ENCODE assay signal across 8 mouse cellular contexts in genomic region chr14:34363490-34364253, GRCm38 (mm10). TPM values are rescaled to one million over a fixed set of nuclear protein-coding genes. Genes with fewer than 3 reads are reported as not detected.
DNase-seq lines count a peak whose midpoint lies in the region; ATAC-seq and TF ChIP-seq lines count a peak whose summit lies in the region.

No protein-coding gene starts in this region.

- peak overlapping the region; percentile 72 for H3K27ac ChIP-seq in embryonic fibroblast, embryonic 13.5 days (ENCODE audit: insufficient read depth, low read length)
- H3K27ac ChIP-seq in heart, embryonic 12.5 days (ENCODE audit: poor library complexity, severe bottlenecking): no peak overlapping the region
- no peak overlapping the region for H3K27ac ChIP-seq in kidney, embryonic 15.5 days
- no peak overlapping the region for H3K27ac ChIP-seq in liver, embryonic 13.5 days

- WGBS in heart, embryonic 12.5 days: 4% methylated on average over 32 of the region's 32 CpGs
- 2% methylated on average over 32 of the region's 32 CpGs for WGBS in kidney, embryonic 15.5 days
- 9% methylated on average over 32 of the region's 32 CpGs for WGBS in liver, embryonic 13.5 days (ENCODE audit: insufficient replicate concordance)

- TF ChIP-seq POLR2A in embryonic fibroblast, embryonic 13.5 days (IDR thresholded peaks at IDR 0.05; ENCODE audit: low read depth, low read length): peak; percentile 73
- peak; percentile 68 for TF ChIP-seq POLR2A in myocyte (IDR thresholded peaks at IDR 0.05; ENCODE audit: insufficient read length, low read depth)

- peaks cover 6% of the 10 kb centered on the region; the same call in 1 of the 2 replicates for H3K9me3 ChIP-seq in heart, embryonic 12.5 days (replicated peaks)
- no peaks in the 10 kb centered on the region for H3K9me3 ChIP-seq in kidney, embryonic 15.5 days (replicated peaks)
- H3K9me3 ChIP-seq in liver, embryonic 13.5 days (replicated peaks): no peaks in the 10 kb centered on the region

- peak overlapping the region; percentile 11 for H3ac ChIP-seq in myocyte (ENCODE audit: control insufficient read depth, insufficient read length)

- H3K79me2 ChIP-seq in myocyte (ENCODE audit: control insufficient read depth, insufficient read depth): no peaks in the 10 kb centered on the region

- TF ChIP-seq CTCF in embryonic fibroblast, embryonic 13.5 days (IDR thresholded peaks at IDR 0.05; ENCODE audit: borderline replicate concordance, insufficient read depth, low read length): peak; percentile 34; the same call in 1 of the 2 replicates

- no peaks in the 10 kb centered on the region; the same call in 1 of the 2 replicates for H3K4me1 ChIP-seq in embryonic fibroblast, embryonic 13.5 days (ENCODE audit: control insufficient read depth, insufficient read depth, low read length)
- 0 out of 2 replicates have a peak, but pooled peaks cover 6% of the 10 kb centered on the region for H3K4me1 ChIP-seq in heart, embryonic 12.5 days (replicated peaks)
- peaks cover 15% of the 10 kb centered on the region for H3K4me1 ChIP-seq in kidney, embryonic 15.5 days
- H3K4me1 ChIP-seq in liver, embryonic 13.5 days (replicated peaks): peaks cover 24% of the 10 kb centered on the region

- peak overlapping the region; percentile 95 for H3K4me2 ChIP-seq in heart, embryonic 12.5 days
- H3K4me2 ChIP-seq in kidney, embryonic 15.5 days: peak overlapping the region; percentile 90
- peak overlapping the region; percentile 64 for H3K4me2 ChIP-seq in liver, embryonic 13.5 days
- peak overlapping the region; percentile 90 for H3K4me2 ChIP-seq in myocyte (ENCODE audit: low read depth)

- ATAC-seq in heart, embryonic 12.5 days (ENCODE audit: insufficient number of reproducible peaks, low FRiP score): peak; percentile 76
- peak; percentile 89 for ATAC-seq in kidney, embryonic 15.5 days (replicated peaks; ENCODE audit: low FRiP score)
- ATAC-seq in liver, embryonic 13.5 days (ENCODE audit: low read depth): peak; percentile 62

- H3K4me3 ChIP-seq in embryonic fibroblast, embryonic 13.5 days (ENCODE audit: insufficient read depth, low read length): peak overlapping the region; percentile 18; the same call in 1 of the 2 replicates
- H3K4me3 ChIP-seq in heart, embryonic 12.5 days: peak overlapping the region; percentile 50
- peak overlapping the region; percentile 50 for H3K4me3 ChIP-seq in kidney, embryonic 15.5 days (replicated peaks)
- H3K4me3 ChIP-seq in liver, embryonic 13.5 days (replicated peaks): peak overlapping the region; percentile 33
- peak overlapping the region; percentile 22 for H3K4me3 ChIP-seq in myocyte

- DNase-seq in CD4-positive, CD25-positive, alpha-beta regulatory T cell, adult 2 months (ENCODE audit: low read depth, low spot score): peak; percentile 58
- peak; percentile 87 for DNase-seq in adrenal gland, postnatal 25 days
- DNase-seq in liver, embryonic 13.5 days: peak; percentile 31
- DNase-seq in thymus, postnatal 0 days (ENCODE audit: low spot score): peak; percentile 10

- no peaks in the 10 kb centered on the region; the same call in 1 of the 2 replicates for H3K27me3 ChIP-seq in heart, embryonic 12.5 days (replicated peaks)
- no peaks in the 10 kb centered on the region for H3K27me3 ChIP-seq in kidney, embryonic 15.5 days
- no peaks in the 10 kb centered on the region for H3K27me3 ChIP-seq in liver, embryonic 13.5 days
- H3K27me3 ChIP-seq in myocyte (ENCODE audit: control insufficient read depth, insufficient read depth, insufficient read length): no peaks in the 10 kb centered on the region

- no peaks in the 10 kb centered on the region for H3K36me3 ChIP-seq in heart, embryonic 12.5 days
- H3K36me3 ChIP-seq in kidney, embryonic 15.5 days: no peaks in the 10 kb centered on the region
- H3K36me3 ChIP-seq in liver, embryonic 13.5 days: no peaks in the 10 kb centered on the region
- H3K36me3 ChIP-seq in myocyte (ENCODE audit: control insufficient read depth, insufficient read depth): no peaks in the 10 kb centered on the region

- H3K9ac ChIP-seq in heart, embryonic 12.5 days: peak overlapping the region; percentile 71
- H3K9ac ChIP-seq in kidney, embryonic 15.5 days: peak overlapping the region; percentile 37
- H3K9ac ChIP-seq in liver, embryonic 13.5 days: 0 out of 2 replicates have a peak overlapping the region, but pooled peaks have one; percentile 34

TF ChIP-seq in myocyte, 11 proteins besides CTCF, POLR2A, EP300 and RAD21:
- TF ChIP-seq REST (IDR thresholded peaks at IDR 0.05; ENCODE audit: insufficient read depth, insufficient read length): no peak
- no peak for TF ChIP-seq CEBPB (IDR thresholded peaks at IDR 0.05; ENCODE audit: insufficient read depth, poor library complexity, severe bottlenecking)
- TF ChIP-seq SRF (IDR thresholded peaks at IDR 0.05; ENCODE audit: control insufficient read depth, insufficient read length, low read depth): no peak
- TF ChIP-seq TCF12 (IDR thresholded peaks at IDR 0.05; ENCODE audit: insufficient read depth, poor library complexity, severe bottlenecking): no peak
- TF ChIP-seq MAX (IDR thresholded peaks at IDR 0.05; ENCODE audit: low read depth): no peak
- peak; percentile 57 for TF ChIP-seq POLR2AphosphoS2 (IDR thresholded peaks at IDR 0.05; ENCODE audit: insufficient read length, low read depth)
- TF ChIP-seq E2F4 (IDR thresholded peaks at IDR 0.05; ENCODE audit: insufficient read depth): no peak
- peak; percentile 67 for TF ChIP-seq USF1 (IDR thresholded peaks at IDR 0.05; ENCODE audit: low read depth)
- peak in 1 of 3 experiments; percentile 56 for TF ChIP-seq MYOG (IDR thresholded peaks at IDR 0.05; ENCODE audit: control insufficient read depth in 1 of 3, insufficient read depth in 1 of 3, insufficient read length in 2 of 3, low read depth in 2 of 3)
- TF ChIP-seq TCF3 (IDR thresholded peaks at IDR 0.05; ENCODE audit: insufficient read length, low read depth): no peak
- peak in 1 of 3 experiments; percentile 7 for TF ChIP-seq MYOD1 (IDR thresholded peaks at IDR 0.05; ENCODE audit: control insufficient read depth in 1 of 3, insufficient read length in 2 of 3, low read depth in 2 of 3)
TF ChIP-seq in myocyte: peak in this region for 4.

RNA-seq across cellular contexts. Expression of gene Fam25c, which starts 8.4 kb away (rescaled TPM):
- not detected in 2 replicates for total RNA-seq in adrenal gland, postnatal 25 days (2021)
- not detected in 2 replicates for polyA plus RNA-seq in embryonic fibroblast, embryonic 13.5 days (2011; ENCODE audit: insufficient read length, low read depth, missing spikeins)
- polyA plus RNA-seq in heart, embryonic 12.5 days (2016; fragmentation: Nextera tagmentation; extraction: Ambion mirVana): not detected in 2 replicates
- 1.1 TPM in 1 of 2 replicates, not detected in the other for polyA plus RNA-seq in kidney, embryonic 15.5 days (2015; fragmentation: Nextera tagmentation; extraction: Ambion mirVana)
- polyA plus RNA-seq in liver, embryonic 13.5 days (2015; fragmentation: Nextera tagmentation; extraction: Ambion mirVana): not detected in 2 replicates
- not detected for polyA plus RNA-seq in myocyte (2012; fragmentation: generic; extraction: Trizol)
- polyA plus RNA-seq in thymus, postnatal 0 days (2015; fragmentation: Nextera tagmentation; extraction: Ambion mirVana): 2.7 and 4.5 TPM in 2 replicates

RNA-seq across cellular contexts. Expression of gene Sncg, which starts 10.9 kb away (rescaled TPM):
- 7.4 and 9.7 TPM in 2 replicates for total RNA-seq in adrenal gland, postnatal 25 days (2021)
- polyA plus RNA-seq in embryonic fibroblast, embryonic 13.5 days (2011; ENCODE audit: insufficient read length, low read depth, missing spikeins): 6.6 and 10.8 TPM in 2 replicates
- polyA plus RNA-seq in heart, embryonic 12.5 days (2016; fragmentation: Nextera tagmentation; extraction: Ambion mirVana): 1.9 and 2.3 TPM in 2 replicates
- polyA plus RNA-seq in kidney, embryonic 15.5 days (2015; fragmentation: Nextera tagmentation; extraction: Ambion mirVana): 8.6 and 11.2 TPM in 2 replicates
- 0.28 and 0.52 TPM in 2 replicates for polyA plus RNA-seq in liver, embryonic 13.5 days (2015; fragmentation: Nextera tagmentation; extraction: Ambion mirVana)
- 1.3 TPM for polyA plus RNA-seq in myocyte (2012; fragmentation: generic; extraction: Trizol)
- polyA plus RNA-seq in thymus, postnatal 0 days (2015; fragmentation: Nextera tagmentation; extraction: Ambion mirVana): 7.8 and 8.4 TPM in 2 replicates

RNA-seq across cellular contexts. Expression of gene Mmrn2, which starts 11.6 kb away (rescaled TPM):
- 26.1 and 31.2 TPM in 2 replicates for total RNA-seq in adrenal gland, postnatal 25 days (2021)
- not detected in 2 replicates for polyA plus RNA-seq in embryonic fibroblast, embryonic 13.5 days (2011; ENCODE audit: insufficient read length, low read depth, missing spikeins)
- polyA plus RNA-seq in heart, embryonic 12.5 days (2016; fragmentation: Nextera tagmentation; extraction: Ambion mirVana): 31.3 and 32.0 TPM in 2 replicates
- polyA plus RNA-seq in kidney, embryonic 15.5 days (2015; fragmentation: Nextera tagmentation; extraction: Ambion mirVana): 16.0 and 17.8 TPM in 2 replicates
- 2.6 and 3.0 TPM in 2 replicates for polyA plus RNA-seq in liver, embryonic 13.5 days (2015; fragmentation: Nextera tagmentation; extraction: Ambion mirVana)
- polyA plus RNA-seq in myocyte (2012; fragmentation: generic; extraction: Trizol): 0.02 TPM
- polyA plus RNA-seq in thymus, postnatal 0 days (2015; fragmentation: Nextera tagmentation; extraction: Ambion mirVana): 2.9 and 3.3 TPM in 2 replicates

RNA-seq across cellular contexts. Expression of gene Glud1, which starts 53.1 kb away (rescaled TPM):
- total RNA-seq in adrenal gland, postnatal 25 days (2021): 148 and 181 TPM in 2 replicates
- polyA plus RNA-seq in embryonic fibroblast, embryonic 13.5 days (2011; ENCODE audit: insufficient read length, low read depth, missing spikeins): 159 and 181 TPM in 2 replicates
- 66.4 and 70.8 TPM in 2 replicates for polyA plus RNA-seq in heart, embryonic 12.5 days (2016; fragmentation: Nextera tagmentation; extraction: Ambion mirVana)
- polyA plus RNA-seq in kidney, embryonic 15.5 days (2015; fragmentation: Nextera tagmentation; extraction: Ambion mirVana): 102 and 105 TPM in 2 replicates
- polyA plus RNA-seq in liver, embryonic 13.5 days (2015; fragmentation: Nextera tagmentation; extraction: Ambion mirVana): 127 and 130 TPM in 2 replicates
- polyA plus RNA-seq in myocyte (2012; fragmentation: generic; extraction: Trizol): 95.8 TPM
- polyA plus RNA-seq in thymus, postnatal 0 days (2015; fragmentation: Nextera tagmentation; extraction: Ambion mirVana): 56.6 and 65.6 TPM in 2 replicates

RNA-seq across cellular contexts. Expression of gene Shld2, which starts 53.4 kb away (rescaled TPM):
- 13.5 and 16.4 TPM in 2 replicates for total RNA-seq in adrenal gland, postnatal 25 days (2021)
- 7.4 and 10.1 TPM in 2 replicates for polyA plus RNA-seq in embryonic fibroblast, embryonic 13.5 days (2011; ENCODE audit: insufficient read length, low read depth, missing spikeins)
- 7.6 and 7.8 TPM in 2 replicates for polyA plus RNA-seq in heart, embryonic 12.5 days (2016; fragmentation: Nextera tagmentation; extraction: Ambion mirVana)
- polyA plus RNA-seq in kidney, embryonic 15.5 days (2015; fragmentation: Nextera tagmentation; extraction: Ambion mirVana): 10.5 and 11.0 TPM in 2 replicates
- 7.2 and 8.0 TPM in 2 replicates for polyA plus RNA-seq in liver, embryonic 13.5 days (2015; fragmentation: Nextera tagmentation; extraction: Ambion mirVana)
- 2.6 TPM for polyA plus RNA-seq in myocyte (2012; fragmentation: generic; extraction: Trizol)
- 16.5 and 22.6 TPM in 2 replicates for polyA plus RNA-seq in thymus, postnatal 0 days (2015; fragmentation: Nextera tagmentation; extraction: Ambion mirVana)

Comparison
In these comparisons a context has a peak if more than half of its experiments do, and no peak if none do; other contexts are left out.
1. DNase-seq: peak in every context shown above with its lines; median percentile 87 in adrenal gland, postnatal 25 days; 58 in CD4-positive, CD25-positive, alpha-beta regulatory T cell, adult 2 months; 31 in liver, embryonic 13.5 days; 10 in thymus, postnatal 0 days.